Mouse (Mus musculus) mature B cell (primary cell): ENCODE data around the gene Scnm1.

ENCODE experiments used
- in situ Hi-C: fragments of 300-500 bp; cut with MboI; formaldehyde crosslinking; loops from 2 replicates; pipeline ENCODE4 v1.14.3; 2019

The Scnm1 gene

DNA sequence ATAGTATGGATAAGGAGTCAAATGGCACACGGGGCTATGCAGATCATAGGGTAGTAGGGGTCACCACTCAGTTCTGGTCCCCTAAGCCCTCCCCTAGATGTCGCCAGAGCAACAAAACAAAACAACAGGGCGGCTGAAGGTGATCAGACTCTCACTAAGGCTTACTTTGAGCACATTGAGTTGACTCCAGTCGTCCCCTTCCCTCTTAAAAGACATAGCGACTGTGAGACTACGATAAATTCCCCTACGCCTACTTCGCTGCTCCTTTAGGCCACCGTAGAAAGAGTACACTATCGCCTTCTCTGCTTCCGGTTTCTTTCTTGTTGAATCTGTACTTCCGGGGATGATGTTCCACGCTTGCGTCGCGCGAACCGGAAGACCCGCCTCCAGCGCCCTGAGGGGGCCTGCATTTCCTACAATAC lies at the start of gene Scnm1, which contains the start of gene Lysmd1:
Gene Scnm1, minus strand, starts transcription at position 332 of the 422 bp plus-strand sequence.
Gene Lysmd1, plus strand, starts transcription at position 409 of the 422 bp plus-strand sequence.
- in situ Hi-C loops, result no loop called here

DNA sequence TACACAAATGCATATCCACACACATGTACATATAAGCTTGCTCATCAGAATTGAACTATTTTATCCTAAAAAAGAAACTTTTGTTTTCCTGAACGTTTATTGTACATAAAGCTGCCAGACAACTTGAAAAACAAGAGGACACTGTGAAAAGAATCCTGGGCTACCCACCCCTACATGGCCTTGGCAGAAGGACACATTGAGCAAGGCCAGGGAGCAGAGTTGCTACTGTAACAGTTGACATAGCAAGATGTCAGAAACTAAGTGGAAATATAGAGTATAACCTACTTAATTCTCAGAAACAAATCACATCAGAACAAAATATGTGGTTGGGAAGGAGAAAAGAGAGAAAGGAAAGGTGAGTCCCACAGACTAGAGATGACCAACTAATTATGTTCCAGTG lies 48.0 kb upstream of the Scnm1 start:
- in situ Hi-C loops, result no loop called here

DNA sequence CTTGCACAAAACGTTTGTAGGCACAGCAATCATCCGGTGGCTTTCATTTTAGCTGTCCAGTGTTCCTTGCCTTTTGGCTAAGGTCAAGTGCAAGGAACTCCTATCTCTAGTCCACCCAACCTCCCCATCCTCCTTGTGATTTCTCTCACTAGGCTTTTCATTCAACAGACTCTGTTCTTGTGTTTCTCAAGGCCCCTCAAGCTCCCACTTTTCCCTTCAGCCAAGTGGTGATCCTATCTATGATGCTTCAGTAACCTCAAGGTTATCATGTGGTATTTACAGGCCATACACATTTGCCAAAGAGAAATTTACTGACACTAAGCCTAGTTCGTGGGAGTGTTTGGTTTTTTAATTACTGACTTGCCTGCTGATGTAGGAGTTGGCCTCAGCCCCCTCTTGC lies 46.1 kb upstream of the Scnm1 start:
- in situ Hi-C loops, result no loop called here

DNA sequence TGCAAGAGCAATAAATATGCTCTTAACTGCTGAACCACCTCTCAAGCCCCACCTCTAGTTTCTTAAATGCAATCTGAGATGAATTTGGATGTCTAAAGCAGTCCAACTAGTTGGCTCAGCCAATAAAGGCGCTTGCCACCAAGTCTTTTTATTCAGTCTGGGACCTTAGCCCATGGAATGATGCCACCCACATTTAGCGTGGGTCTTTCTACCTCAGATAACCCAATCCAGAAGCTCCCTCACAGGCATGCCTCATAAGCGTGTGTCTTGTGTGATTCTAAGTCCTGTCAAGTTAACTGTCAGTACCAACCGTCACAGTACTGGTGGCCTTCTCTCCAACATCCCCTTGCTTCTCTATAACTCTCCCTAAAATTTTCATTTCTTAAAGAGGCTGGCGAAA lies 45.1 kb upstream of the Scnm1 start:
- in situ Hi-C loops, result no loop called here

DNA sequence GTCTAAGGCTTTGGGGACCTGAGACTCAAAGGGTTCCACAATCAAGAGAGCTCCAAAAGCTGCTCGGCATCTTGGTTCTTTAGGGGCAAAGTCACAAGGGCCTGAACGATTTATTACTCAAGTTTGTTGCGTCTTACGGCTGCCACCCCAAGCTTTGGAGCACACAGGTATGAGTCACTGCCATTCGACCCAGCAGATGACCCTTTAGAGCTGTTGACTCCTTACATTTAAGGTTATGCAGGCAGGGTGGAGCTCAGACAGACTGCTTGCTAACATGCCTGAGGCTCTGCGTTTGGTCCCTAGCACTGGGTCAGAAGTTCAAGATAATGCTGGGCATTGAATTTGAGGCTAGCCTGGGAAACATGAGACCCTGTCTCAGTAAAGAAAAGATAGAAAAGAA lies 43.8 kb upstream of the Scnm1 start:
- in situ Hi-C loops, result no loop called here

DNA sequence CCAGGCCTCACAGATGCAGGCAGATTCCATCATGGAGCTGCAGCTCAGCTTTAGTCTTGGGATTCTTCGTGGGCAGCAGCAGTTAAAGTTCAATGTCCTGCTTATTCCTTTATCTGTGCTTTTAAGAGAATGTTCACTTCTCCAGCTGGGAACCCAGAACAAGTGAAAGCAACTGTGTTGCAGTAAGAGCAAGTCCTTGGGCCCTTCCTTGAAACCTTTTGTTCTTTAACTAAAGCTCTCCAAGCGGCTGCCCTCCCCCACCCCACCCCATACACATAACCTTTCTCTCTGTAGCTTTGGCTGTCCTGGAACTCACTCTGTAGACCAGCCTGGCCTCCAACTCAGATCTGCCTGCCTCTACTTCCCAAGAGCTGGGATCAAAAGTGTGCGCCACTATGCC lies 42.7 kb upstream of the Scnm1 start:
- in situ Hi-C loops, result no loop called here

DNA sequence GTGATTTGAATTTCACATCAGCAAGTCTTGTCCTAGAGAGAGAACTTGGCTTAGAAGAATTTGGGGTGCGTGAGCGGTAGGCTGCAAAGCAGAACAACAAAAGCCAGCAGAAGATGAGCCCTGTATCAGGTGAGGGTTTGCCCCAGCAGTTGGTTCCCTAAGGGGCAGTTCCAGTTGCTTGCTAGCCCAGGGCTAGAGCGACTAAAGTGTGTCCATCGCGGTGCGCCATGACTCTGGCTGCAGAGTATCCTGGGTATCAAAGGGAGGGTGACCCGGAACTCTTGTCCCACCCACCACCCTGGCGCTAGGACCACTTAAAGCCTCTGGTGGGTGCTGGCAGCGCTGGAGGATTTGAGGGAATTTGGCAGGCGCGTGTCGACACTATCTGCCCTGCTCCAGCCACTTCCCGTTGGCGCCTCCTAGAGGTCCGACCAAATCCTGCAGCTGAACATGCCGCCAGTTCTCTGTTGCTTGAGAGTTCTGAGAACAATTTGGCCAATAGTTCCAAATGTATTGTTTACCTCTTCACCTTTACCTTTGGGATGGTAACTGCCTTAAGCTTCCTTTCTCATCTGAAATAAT lies 40.3 kb upstream of the Scnm1 start:
- in situ Hi-C loops, result no loop called here

DNA sequence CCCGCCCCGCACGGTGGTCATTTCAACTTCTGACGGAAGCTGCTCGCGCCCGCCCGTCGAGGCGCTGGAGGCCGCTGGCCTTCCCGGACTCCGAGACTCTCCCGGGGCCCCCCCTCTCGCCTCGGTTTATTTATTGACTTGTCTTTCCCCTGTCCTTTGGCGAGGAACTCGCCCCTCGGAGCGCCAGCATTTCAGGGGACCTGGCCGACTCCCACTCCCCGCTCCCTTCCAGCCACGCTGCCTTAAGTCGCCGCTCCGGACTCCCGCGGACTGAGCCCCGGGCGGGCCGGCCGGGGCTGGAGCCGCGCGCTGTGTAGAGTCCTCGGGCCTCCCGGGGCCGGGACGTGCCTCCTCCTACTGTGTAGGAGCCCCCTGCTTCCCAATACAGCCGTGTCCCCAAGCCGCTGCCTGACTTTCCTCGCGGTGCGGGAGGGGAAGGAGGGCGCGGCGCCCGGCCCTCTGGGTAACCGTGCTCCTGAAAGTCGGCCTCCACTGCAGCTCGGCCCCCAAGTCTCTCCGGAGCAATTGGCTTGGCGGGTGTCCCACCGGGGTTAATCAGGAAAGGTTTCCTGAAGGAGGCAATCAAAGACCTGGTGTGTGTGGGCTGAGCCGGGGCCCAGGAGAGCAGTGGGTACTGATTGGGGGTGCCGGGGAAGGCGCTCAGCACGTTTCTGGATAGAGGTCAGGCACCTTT lies 39.6 kb upstream of the Scnm1 start:
- in situ Hi-C loops, result no loop called here

DNA sequence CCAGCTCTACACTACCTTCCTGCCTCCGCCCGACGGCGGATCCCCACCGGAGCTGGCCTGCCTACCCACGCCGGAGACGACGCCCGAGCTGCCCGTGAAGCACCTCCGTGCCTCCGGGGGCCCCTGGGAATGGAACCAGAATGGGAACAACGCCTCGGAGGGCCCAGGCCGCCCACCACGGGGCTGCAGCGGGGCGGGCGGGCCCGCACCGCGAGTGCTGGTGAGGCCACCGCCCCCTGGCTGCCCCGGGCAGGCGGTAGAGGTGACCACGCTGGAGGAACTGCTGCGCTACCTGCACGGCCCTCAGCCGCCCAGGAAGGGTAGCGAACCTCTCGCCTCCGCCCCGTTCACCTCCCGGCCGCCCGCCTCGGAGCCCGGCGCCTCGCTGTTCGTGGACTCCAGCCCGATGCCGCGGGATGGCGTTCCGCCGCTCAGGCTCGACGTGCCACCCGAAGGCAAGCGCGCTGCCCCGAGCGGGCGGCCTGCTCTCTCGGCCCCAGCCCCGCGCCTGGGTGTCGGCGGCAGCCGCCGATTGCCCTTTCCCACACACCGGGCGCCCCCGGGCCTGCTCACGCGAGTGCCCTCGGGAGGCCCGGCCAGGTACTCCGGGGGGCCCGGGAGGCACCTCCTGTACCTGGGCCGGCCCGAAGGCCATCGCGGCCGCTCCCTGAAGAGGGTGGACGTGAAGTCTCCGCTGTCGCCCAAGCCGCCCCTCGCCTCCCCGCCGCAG lies 38.9 kb upstream of the Scnm1 start:
- in situ Hi-C loops, result no loop called here

DNA sequence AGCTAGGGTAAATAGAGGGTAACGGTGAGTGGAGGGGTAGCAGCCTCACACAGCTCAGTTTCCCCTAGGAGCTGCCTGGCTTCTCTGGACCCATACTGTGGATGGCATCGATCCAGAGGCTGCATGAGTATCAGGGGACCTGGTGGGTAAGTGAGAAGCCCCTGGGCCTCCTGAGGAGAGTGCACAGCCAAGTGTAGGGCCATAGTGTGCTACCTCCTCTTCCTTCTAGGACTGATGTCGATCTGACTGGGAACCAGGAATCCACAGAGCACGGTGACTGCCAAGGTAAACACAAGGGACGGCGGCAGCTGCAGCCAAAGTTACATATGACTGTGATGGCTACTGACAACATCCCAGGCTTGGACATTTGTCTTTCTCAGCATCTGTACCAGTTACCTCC lies 37.3 kb upstream of the Scnm1 start:
- in situ Hi-C loops, result no loop called here

DNA sequence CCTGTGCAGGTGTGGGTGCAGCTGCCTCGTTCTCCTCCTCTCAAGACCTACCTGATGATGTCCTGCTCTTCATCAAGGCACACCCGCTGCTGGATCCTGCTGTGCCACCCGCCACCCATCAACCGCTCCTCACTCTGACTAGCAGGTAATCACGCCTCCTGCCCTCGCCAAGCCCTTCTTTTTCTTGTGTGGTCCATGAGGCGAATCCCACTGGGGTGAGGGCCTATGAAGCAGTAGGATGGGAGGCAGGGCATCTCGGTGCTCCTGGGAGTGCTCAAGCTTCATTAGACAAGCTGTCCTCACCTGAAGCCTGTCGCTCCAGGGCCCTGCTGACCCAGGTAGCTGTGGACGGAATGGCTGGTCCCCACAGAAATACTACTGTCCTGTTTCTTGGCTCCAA lies 36.2 kb upstream of the Scnm1 start:
- in situ Hi-C loops, result no loop called here

DNA sequence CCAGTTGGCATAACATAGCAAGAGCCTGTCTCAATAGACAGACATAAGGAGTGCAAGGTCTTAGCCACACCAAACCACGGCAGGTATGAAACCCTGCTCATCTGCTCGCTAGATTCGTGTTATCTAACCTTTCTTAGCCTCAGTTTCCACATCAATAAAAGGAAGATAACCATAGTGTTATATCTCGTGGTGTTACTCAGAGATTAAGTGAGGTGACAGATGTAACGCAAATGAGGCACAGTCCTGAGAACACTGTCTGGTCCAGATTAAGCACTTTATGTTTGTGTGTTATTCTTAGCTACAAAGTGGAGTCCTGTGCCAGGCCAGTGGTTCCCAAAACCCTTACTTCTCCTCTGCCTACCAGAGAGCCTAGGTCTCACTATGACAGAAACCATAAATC lies 31.0 kb upstream of the Scnm1 start:
- in situ Hi-C loops, result no loop called here

DNA sequence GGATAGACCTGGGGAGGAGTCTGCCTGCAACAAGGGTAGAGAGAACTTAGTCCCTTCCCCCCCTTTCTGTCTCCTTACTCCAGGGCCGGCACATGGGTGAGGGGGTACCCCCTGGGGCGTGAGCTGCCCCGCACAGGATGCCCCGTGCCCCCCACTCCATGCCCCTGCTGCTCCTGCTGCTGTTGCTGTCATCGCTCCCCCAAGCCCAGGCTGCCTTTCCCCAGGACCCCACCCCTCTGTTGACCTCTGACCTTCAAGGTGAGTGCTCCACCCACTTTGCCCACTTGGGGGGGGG lies 30.4 kb upstream of the Scnm1 start:
- in situ Hi-C loops, result no loop called here

DNA sequence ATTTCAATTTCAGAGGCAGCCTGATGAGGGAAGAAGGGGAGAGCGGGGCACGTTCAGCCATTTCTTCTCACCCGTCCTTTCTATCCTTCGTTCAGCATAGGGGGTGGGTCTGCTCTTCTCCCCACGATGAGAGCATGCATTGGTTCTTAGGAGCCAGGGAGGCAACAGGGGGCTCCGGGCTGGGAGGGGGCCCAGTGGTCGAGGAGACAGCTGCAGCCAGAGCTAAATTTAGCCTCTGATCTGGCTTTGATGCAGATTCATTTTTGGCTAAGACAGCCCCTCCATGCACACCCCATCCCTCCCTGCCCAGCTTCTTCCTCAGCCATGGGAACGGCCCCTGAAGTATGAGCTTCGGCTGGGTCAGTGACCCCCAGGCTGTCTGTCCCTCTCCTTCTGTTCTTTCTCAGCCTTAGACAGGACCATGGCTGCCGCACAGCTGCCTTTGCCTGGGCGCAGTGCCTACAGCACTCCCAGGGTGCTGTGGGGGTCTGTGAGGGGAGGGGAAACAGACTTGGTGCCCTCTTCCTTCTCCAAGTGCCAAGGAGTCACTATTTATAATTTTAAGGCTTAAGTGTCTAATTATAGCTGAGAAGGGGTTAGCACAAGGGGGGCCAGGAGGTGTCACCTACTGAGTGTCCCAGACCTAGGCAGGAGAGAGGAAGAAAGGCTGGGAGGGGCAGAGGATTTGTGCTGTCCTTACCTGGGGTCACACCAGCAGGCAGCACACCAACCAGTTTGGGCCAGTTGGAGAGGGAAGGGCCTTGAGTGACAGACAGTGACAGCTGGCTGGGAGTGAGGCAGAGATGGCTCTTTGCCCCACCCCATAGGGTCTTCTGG lies 29.8 kb upstream of the Scnm1 start:
- in situ Hi-C loops, result no loop called here

DNA sequence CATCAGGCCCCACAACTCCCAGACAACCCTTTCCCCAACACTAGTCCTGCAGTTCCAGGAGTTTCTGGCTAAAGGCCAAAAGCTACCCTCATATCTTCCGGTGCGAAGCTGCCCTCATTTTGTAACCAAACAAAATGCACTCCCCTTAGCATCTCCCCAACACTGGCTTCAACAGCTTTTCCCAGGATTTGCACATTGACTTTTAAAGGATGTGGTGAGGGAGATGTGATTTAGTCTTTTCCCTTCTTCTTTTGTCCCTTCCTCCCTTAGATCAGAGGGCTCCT lies 28.5 kb upstream of the Scnm1 start:
- in situ Hi-C loops, result no loop called here

DNA sequence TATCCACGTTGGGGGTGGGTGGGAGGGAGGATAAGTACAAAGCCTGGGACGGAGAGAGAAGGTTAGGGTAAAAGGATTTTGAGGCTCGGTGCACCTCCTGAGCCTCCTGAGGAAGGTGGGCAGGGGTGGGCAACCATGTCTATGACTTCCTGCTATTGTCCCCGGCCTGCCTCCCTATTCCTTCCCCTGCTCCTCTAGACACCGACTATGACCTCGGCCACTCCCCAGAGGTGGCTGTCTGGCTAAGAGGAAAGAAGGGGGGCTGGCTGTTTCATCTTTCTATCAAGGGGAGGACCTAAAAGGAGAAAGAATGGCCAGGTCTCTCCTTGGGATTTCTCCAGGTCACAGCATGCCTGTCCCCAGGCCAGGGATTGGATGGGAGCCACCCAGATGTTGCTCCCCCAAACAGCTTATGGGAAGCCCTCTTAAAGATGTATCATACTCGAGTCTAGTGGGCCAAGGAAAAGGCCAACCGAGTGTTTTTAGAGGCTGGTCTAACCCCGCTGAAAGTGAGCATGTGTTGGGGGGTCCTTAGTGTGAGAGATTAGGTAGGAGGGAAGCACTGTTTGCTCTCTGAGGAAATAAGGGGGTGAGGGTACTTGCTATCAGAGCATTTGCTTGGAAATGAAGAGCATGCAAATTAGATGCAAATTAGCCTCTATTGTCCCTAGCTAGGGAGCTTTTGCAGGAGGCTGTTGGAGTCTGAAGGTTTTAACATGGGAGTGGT lies 28.0 kb upstream of the Scnm1 start:
- in situ Hi-C loops, result no loop called here

DNA sequence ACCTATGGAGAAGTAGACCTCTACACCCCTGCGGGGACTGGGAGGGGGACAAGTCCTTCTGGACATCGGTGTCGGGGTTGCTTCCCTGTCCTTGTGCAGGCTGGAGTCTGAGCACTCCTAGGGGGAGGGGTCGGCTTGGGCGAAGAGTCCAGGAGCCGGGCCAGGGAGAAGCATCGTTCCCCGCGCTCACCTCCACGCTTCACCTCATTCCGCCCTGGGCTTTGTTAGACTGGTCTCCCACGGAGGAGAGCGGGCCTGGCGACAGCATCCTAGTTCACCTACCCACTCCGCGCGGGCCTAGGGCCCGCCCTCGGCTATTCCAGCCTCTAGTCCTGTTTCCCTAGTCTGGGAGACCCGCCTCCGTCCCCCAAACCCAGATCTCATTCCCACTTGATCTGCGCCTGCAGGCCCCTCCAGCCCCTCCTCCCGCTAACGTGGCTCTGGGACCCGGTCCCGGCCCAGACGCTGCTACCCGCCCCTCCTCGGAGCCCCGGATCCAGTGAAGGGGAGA lies 27.3 kb upstream of the Scnm1 start:
- in situ Hi-C loops, result no loop called here

DNA sequence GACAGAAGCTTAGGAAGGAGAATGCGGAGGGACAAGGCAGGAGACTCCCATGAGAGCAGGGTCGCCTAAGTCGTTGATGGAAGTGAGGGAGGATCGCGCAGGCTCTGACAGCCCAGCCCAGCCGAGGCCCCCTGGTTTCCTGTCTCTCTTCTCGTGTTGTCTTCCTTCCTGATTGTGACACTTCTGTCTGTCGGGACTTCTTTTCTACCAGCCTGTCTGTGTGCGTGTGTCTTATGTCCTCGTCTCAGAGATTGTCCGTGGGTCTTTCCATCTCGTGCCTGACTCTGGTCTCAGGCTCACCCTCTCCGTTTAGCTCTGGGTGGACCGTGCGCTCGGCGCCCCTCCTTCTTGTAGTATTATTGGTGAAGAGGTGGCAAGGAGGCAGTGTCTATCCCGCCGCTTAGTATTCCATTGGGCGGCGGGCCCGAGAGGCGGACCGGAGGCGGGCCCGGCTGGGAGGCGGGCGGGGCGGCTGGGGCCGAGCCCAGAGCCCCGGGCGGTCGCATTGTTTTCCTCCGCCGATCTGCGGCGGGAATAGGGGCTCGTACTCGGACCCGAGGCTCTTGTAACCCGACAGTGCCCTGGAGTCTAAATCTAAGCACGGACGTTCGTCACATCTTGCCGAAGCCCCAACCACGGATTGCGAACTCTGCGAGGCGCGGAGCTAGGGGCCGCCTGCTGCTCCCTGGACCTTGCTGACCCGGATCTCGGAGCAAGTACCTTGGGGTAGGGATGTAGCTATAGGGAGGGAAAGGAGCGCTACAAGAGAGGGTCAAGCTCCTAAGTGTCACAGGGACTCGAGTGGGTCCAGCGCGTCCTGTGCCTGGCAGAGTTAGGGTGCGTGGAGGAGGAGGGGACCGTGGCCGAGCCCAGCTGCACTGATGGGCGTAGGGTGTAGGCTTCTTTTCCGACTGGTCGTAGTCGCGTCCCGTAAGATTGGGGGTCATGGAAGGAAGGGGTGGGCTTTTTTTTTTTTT lies 26.5 kb upstream of the Scnm1 start, which contains the start of gene Sema6c:
Gene Sema6c, plus strand, starts transcription at position 471 of the 977 bp plus-strand sequence.
- in situ Hi-C loops, result no loop called here

DNA sequence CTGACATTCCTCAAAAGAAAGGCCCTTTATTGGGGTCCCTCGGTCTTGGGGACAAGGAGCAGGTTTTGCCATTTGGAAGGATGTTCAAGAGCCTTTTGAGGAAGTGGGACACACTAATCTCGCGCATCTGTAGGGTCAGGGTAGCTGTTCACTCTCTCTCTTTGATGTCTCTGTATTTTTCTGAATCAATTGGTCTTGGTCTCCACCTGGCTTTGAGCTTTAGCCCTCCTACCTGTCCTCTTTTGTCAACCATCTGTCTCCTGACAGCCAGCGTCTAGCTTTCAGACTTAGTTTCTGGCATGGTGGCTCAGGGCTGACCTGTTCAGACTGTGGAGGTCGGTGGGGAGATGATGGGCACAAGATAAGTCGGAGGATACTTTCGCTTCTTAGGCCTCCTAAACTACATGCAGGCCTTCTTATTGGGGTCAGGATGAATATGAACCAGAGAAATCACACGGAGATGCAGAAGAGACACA lies 25.7 kb upstream of the Scnm1 start:
- in situ Hi-C loops, result no loop called here

DNA sequence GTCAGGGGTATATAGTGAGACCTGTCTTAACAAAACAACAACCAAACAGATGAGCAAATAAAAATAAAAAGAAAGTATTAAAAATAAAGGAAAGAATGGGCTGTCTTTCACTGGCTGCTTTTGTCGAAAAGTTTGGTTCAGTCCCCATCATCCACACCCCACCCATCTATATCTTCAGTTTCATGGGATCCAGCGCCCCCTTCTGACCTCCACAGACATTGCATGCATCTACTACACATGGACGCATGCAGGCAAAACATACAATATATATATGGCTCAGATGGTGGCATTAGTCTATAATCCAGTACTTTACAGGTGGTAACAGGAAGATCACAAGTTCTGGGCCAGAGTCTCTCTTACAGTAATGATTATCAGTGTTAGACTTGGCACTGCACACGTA lies 20.1 kb upstream of the Scnm1 start:
- in situ Hi-C loops, result no loop called here
